Mouse (Mus musculus): ENCODE measurements around the gene Olfr263. TPM values are rescaled to one million over a fixed set of nuclear protein-coding genes. Genes with fewer than 3 reads are reported as not detected.

The Olfr263 gene
- polyA plus RNA-seq, 1 experiment from 2014 or later: not detected

DNA sequence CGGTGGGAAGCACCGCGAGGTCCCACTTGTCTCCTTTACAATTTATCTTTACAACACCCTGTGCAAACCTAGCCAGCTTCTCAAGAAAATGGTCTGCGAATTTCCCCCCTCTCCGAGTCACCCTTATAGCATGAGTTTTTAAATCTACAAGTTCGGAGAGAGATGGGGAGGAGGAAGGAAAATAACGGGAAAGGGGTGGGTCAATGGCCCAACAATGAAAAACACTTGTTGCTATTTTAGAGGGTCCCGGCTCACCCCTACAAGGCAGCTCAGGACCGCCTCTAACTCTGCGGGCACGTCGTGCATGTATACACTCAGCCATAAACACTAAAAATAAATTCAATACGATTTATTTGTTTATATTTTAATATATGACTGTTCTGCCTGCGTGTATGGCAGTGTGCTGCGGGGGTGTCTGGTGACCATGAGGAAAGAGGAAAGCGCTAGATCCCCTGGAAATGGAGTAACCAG is 30.6 kb downstream of the Olfr263 start:
- H3K4me2 ChIP-seq: peak overlapping the region; percentile 75
- WGBS (ENCODE audit: insufficient replicate concordance): under 1% methylated on average over 16 of the region's 16 CpGs
- peaks cover 24% of the 10 kb centered on the region for H3K4me1 ChIP-seq (replicated peaks)
- H3K9me3 ChIP-seq (replicated peaks): no peaks in the 10 kb centered on the region
- H3K4me3 ChIP-seq (replicated peaks): peak overlapping the region; percentile 67
- ATAC-seq (ENCODE audit: low read depth): no peak
- no peak for DNase-seq
- H3K9ac ChIP-seq: peak overlapping the region; percentile 53
- H3K27me3 ChIP-seq: peaks cover 34% of the 10 kb centered on the region
- H3K27ac ChIP-seq: no peak overlapping the region
- H3K36me3 ChIP-seq: no peaks in the 10 kb centered on the region

DNA sequence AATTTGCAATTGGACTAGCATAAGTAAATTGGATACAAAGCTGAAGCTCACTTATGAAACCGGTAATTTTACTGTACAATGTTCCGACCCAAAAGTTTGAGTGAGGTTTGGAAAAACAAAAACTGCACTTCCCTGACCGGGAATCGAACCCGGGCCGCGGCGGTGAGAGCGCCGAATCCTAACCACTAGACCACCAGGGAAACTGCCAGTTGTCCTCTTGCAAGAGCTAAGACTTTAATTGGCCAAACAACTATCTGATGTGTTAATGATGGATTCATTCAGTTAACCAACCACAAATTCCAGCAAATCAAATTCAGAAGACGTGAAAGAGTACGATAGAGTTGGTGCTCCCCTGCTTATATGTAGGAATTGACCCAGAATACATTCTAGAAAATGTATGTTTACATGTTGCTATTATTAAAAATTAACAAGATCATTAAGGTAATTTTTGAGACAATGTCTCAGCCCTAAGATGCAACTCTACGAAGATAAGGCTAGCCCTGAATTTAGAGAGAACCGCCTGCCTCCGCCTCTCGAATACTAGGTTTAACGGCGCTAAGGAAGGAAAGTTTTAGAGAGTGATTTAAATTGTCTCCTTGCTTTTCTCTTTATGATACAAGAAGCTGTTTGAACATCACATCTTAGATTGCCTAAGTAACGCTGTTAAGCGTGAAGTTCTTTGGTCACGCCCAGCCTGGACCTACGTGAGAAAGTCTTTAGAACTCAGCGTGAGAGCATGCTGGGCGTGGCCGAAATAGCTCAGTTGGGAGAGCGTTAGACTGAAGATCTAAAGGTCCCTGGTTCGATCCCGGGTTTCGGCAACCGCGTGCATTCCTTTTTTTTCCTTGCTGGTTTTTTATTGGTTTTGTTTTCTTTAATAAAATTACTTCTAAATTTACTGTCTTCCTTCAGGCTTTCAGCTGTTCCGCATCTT is 31.5 kb downstream of the Olfr263 start:
- Histone ChIP-seq H3K4me2 (peak overlapping the region; percentile 75), H3K4me1 (replicated peaks) (peaks cover 24% of the 10 kb centered on the region), H3K27me3 (peaks cover 36% of the 10 kb centered on the region), H3K9me3 (replicated peaks) (no peaks in the 10 kb centered on the region), H3K4me3 (replicated peaks) (peak overlapping the region; percentile 67), H3K36me3 (no peaks in the 10 kb centered on the region), H3K9ac (peak overlapping the region; percentile 53), H3K27ac (no peak overlapping the region; the same call in 1 of the 2 replicates)
- peak; percentile 80 for ATAC-seq (ENCODE audit: low read depth)
- under 1% methylated on average over 32 of the region's 32 CpGs for WGBS (ENCODE audit: insufficient replicate concordance)
- DNase-seq: peak; percentile 84

- peak overlapping the region; percentile 67 for H3K4me3 ChIP-seq (replicated peaks)
- peaks cover 25% of the 10 kb centered on the region for H3K4me1 ChIP-seq (replicated peaks)
- ATAC-seq (ENCODE audit: low read depth) (no peak), DNase-seq (no peak)
- peaks cover 31% of the 10 kb centered on the region for H3K27me3 ChIP-seq
- H3K9me3 ChIP-seq (replicated peaks): no peaks in the 10 kb centered on the region
- H3K9ac ChIP-seq: no peak overlapping the region; the same call in 1 of the 2 replicates
- H3K36me3 ChIP-seq: no peaks in the 10 kb centered on the region
- 48% methylated on average over 2 of the region's 2 CpGs for WGBS (ENCODE audit: insufficient replicate concordance)
- no peak overlapping the region for H3K27ac ChIP-seq
- peak overlapping the region; percentile 75 for H3K4me2 ChIP-seq
Measured at GRCm38 (mm10) chr13:21161591-21161990, 32.2 kb downstream of the Olfr263 start.

GRCm38 (mm10) chr13:21162591-21162990 is 33.2 kb downstream of the Olfr263 start:
- H3K9ac ChIP-seq: no peak overlapping the region
- H3K27me3 ChIP-seq: peaks cover 28% of the 10 kb centered on the region
- H3K9me3 ChIP-seq (replicated peaks): no peaks in the 10 kb centered on the region
- no peaks in the 10 kb centered on the region for H3K36me3 ChIP-seq
- H3K27ac ChIP-seq: no peak overlapping the region
- no peak overlapping the region for H3K4me2 ChIP-seq
- H3K4me1 ChIP-seq (replicated peaks): peaks cover 31% of the 10 kb centered on the region
- 50% methylated on average over 5 of the region's 5 CpGs for WGBS (ENCODE audit: insufficient replicate concordance)
- ATAC-seq (ENCODE audit: low read depth) (no peak), DNase-seq (no peak)
- H3K4me3 ChIP-seq (replicated peaks): no peak overlapping the region

DNA sequence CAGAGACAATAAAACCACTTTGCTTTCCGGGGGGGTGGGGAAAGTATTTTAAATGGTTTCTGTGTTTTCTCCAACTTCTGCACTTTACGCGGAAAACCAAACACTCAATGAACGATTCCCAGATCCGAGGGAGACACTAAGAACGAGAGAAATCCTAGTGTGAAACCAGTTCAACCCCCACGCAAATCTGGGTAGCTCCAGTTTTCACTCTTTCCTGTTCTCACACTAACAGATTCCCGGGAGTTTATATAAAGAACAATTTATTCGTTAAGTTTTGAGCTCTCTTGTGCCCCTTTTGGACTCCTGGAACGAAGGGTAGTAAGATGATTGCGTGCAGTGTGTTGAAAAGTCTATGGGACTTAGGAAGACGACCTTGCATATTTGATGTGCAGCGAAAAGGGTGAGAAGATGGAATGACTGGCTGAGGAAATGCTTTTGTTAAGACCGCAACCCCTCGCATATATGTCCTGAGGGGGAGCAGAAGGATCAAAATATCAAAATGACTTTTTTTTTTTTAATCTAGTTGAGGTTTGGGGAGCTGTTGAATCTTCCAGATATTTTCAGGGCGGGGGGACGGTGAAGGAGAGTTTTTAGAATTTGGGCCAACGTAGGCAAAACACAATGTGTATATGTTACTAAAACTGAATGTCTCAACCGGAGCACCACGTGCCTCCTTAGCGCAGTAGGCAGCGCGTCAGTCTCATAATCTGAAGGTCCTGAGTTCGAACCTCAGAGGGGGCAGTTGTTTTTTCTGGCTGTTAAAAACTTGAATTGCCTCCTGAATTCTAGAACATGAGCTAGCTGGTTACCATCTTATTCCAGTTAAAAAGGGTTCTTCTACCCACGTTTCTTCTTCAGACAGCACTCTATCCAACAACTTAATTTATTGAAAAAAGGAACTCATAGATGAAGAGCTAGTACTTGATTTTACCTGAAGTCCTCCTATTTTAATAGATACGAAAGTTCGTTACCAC is 37.8 kb downstream of the Olfr263 start:
- Histone ChIP-seq H3K27ac (no peak overlapping the region), H3K4me2 (peak overlapping the region; percentile 93), H3K9me3 (replicated peaks) (no peaks in the 10 kb centered on the region), H3K4me3 (replicated peaks) (peak overlapping the region; percentile 72), H3K9ac (peak overlapping the region; percentile 65), H3K4me1 (replicated peaks) (peaks cover 29% of the 10 kb centered on the region), H3K36me3 (no peaks in the 10 kb centered on the region), H3K27me3 (peaks cover 4% of the 10 kb centered on the region)
- 1% methylated on average over 27 of the region's 27 CpGs for WGBS (ENCODE audit: insufficient replicate concordance)
- peak; percentile 16 for ATAC-seq (ENCODE audit: low read depth)
- peak; percentile 73 for DNase-seq

GRCm38 (mm10) chr13:21167910-21168300 is 38.5 kb downstream of the Olfr263 start:
- ATAC-seq (ENCODE audit: low read depth): no peak
- Histone ChIP-seq H3K4me2 (peak overlapping the region; percentile 93), H3K4me1 (replicated peaks) (peaks cover 35% of the 10 kb centered on the region), H3K36me3 (no peaks in the 10 kb centered on the region), H3K4me3 (replicated peaks) (peak overlapping the region; percentile 72), H3K27me3 (peaks cover 4% of the 10 kb centered on the region), H3K27ac (no peak overlapping the region), H3K9ac (peak overlapping the region; percentile 76), H3K9me3 (replicated peaks) (no peaks in the 10 kb centered on the region)
- peak; percentile 43 for DNase-seq
- WGBS (ENCODE audit: insufficient replicate concordance): 1% methylated on average over 8 of the region's 8 CpGs

DNA sequence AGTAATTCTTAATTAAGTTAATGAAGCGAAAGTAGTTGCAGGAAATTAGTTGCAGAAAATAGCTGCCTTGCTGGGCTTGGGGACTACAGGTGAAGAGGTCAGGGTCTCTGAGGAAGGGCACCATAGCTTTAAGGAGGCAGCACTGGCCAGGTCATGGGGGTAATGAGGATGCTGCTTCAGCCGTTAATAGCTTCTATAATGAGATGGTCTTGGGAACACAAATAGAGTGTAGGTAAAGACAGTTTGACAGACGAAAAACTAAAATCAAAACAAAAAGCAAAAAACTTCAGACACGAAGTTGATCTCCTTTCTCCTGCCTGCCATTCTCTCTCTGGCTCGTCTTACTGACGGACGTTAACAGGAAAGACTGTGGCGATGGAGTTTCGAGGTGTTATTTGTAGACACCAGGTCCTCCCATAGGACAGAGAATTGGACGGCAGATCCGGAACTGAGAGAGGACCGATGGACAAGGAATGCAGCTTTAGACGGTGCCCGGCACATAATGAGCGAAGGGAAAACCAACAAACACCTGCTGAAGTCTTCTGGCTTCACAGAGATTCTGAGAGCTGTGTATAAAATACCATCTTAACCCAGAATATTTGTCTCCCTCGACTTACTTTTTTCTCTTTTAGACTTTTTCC is 39.1 kb downstream of the Olfr263 start:
- peaks cover 4% of the 10 kb centered on the region for H3K27me3 ChIP-seq
- no peaks in the 10 kb centered on the region for H3K36me3 ChIP-seq
- peak overlapping the region; percentile 76 for H3K9ac ChIP-seq
- peak overlapping the region; percentile 74 for H3K27ac ChIP-seq
- H3K4me3 ChIP-seq (replicated peaks): peak overlapping the region; percentile 72
- peaks cover 41% of the 10 kb centered on the region for H3K4me1 ChIP-seq (replicated peaks)
- DNase-seq: peak; percentile 57
- WGBS (ENCODE audit: insufficient replicate concordance): under 1% methylated on average over 16 of the region's 16 CpGs
- peak overlapping the region; percentile 93 for H3K4me2 ChIP-seq
- ATAC-seq (ENCODE audit: low read depth): 0 out of 2 replicates have a peak, but pooled peaks have one; percentile 13
- no peaks in the 10 kb centered on the region for H3K9me3 ChIP-seq (replicated peaks)

GRCm38 (mm10) chr13:21169121-21169656 is 39.8 kb downstream of the Olfr263 start:
- Histone ChIP-seq H3K9me3 (replicated peaks) (no peaks in the 10 kb centered on the region), H3K36me3 (no peaks in the 10 kb centered on the region), H3K27me3 (peaks cover 4% of the 10 kb centered on the region), H3K4me1 (replicated peaks) (peaks cover 43% of the 10 kb centered on the region), H3K27ac (peak overlapping the region; percentile 74), H3K4me2 (peak overlapping the region; percentile 93), H3K9ac (peak overlapping the region; percentile 76), H3K4me3 (replicated peaks) (peak overlapping the region; percentile 72)
- DNase-seq (peak; percentile 21), ATAC-seq (ENCODE audit: low read depth) (no peak)
- WGBS (ENCODE audit: insufficient replicate concordance): under 1% methylated on average over 14 of the region's 14 CpGs

- Histone ChIP-seq H3K27me3 (peaks cover 4% of the 10 kb centered on the region), H3K9me3 (replicated peaks) (no peaks in the 10 kb centered on the region), H3K4me2 (peak overlapping the region; percentile 93), H3K27ac (peak overlapping the region; percentile 70), H3K4me3 (replicated peaks) (peak overlapping the region; percentile 72), H3K9ac (peak overlapping the region; percentile 56), H3K4me1 (replicated peaks) (peaks cover 40% of the 10 kb centered on the region), H3K36me3 (no peaks in the 10 kb centered on the region)
- peak; percentile 81 for DNase-seq
- peak; percentile 78 for ATAC-seq (ENCODE audit: low read depth)
- WGBS (ENCODE audit: insufficient replicate concordance): under 1% methylated on average over 39 of the region's 39 CpGs
Measured at GRCm38 (mm10) chr13:21169657-21170430, 40.4 kb downstream of the Olfr263 start.

Data from liver, embryonic 13.5 days (tissue).